Mouse (Mus musculus): ENCODE results near the gene Tbpl1.

The Tbpl1 gene

GRCm38 (mm10) chr10:22731272-22732093 lies at the start of gene Tbpl1:
Gene Tbpl1 (minus strand): TSS chr10:22731938.
- peak; percentile 88 to 91 for DNase-seq (ENCODE audit: low read depth in 1 of 2, low spot score in 2 of 2)

GRCm38 (mm10) chr10:22781466-22781865 lies 49.7 kb upstream of the Tbpl1 start:
- DNase-seq (ENCODE audit: low read depth in 1 of 2, low spot score in 2 of 2) = no peak

- DNase-seq (ENCODE audit: low read depth in 1 of 2, low spot score in 2 of 2) = no peak
These were observed 46.2 kb upstream of the Tbpl1 start for GRCm38 (mm10) chr10:22777939-22778338.

GRCm38 (mm10) chr10:22776007-22776698 lies 44.4 kb upstream of the Tbpl1 start:
- no peak for DNase-seq (ENCODE audit: low read depth in 1 of 2, low spot score in 2 of 2)

GRCm38 (mm10) chr10:22775456-22775855 lies 43.7 kb upstream of the Tbpl1 start:
- DNase-seq (ENCODE audit: low read depth in 1 of 2, low spot score in 2 of 2) = no peak

GRCm38 (mm10) chr10:22774626-22775025 lies 42.9 kb upstream of the Tbpl1 start:
- no peak for DNase-seq (ENCODE audit: low read depth in 1 of 2, low spot score in 2 of 2)

GRCm38 (mm10) chr10:22754240-22754639 lies 22.5 kb upstream of the Tbpl1 start:
- DNase-seq (ENCODE audit: low read depth in 1 of 2, low spot score in 2 of 2) = no peak

GRCm38 (mm10) chr10:22751175-22751682 lies 19.5 kb upstream of the Tbpl1 start:
- DNase-seq (ENCODE audit: low read depth in 1 of 2, low spot score in 2 of 2) = no peak

- no peak for DNase-seq (ENCODE audit: low read depth in 1 of 2, low spot score in 2 of 2)
These were observed 14.9 kb upstream of the Tbpl1 start for GRCm38 (mm10) chr10:22746334-22747322.

GRCm38 (mm10) chr10:22745922-22746321 lies 14.2 kb upstream of the Tbpl1 start:
- no peak for DNase-seq (ENCODE audit: low read depth in 1 of 2, low spot score in 2 of 2)

GRCm38 (mm10) chr10:22732181-22732580 lies 443 bp upstream of the Tbpl1 start:
- peak in 1 of 2 experiments; percentile 21 for DNase-seq (ENCODE audit: low read depth in 1 of 2, low spot score in 2 of 2)

GRCm38 (mm10) chr10:22730992-22731271 lies 806 bp downstream of the Tbpl1 start:
- DNase-seq (ENCODE audit: low read depth in 1 of 2, low spot score in 2 of 2) = no peak

- no peak for DNase-seq (ENCODE audit: low read depth in 1 of 2, low spot score in 2 of 2)
These were observed 1.3 kb downstream of the Tbpl1 start for GRCm38 (mm10) chr10:22730266-22730991.

GRCm38 (mm10) chr10:22728257-22728656 lies 3.5 kb downstream of the Tbpl1 start:
- no peak for DNase-seq (ENCODE audit: low read depth in 1 of 2, low spot score in 2 of 2)

- DNase-seq (ENCODE audit: low read depth in 1 of 2, low spot score in 2 of 2) = no peak
These were observed 5.4 kb downstream of the Tbpl1 start for GRCm38 (mm10) chr10:22726295-22726694.

GRCm38 (mm10) chr10:22725166-22725565 lies 6.6 kb downstream of the Tbpl1 start:
- DNase-seq (ENCODE audit: low read depth in 1 of 2, low spot score in 2 of 2) = no peak

GRCm38 (mm10) chr10:22720781-22721529 lies 10.8 kb downstream of the Tbpl1 start:
- no peak for DNase-seq (ENCODE audit: low read depth in 1 of 2, low spot score in 2 of 2)

GRCm38 (mm10) chr10:22718475-22718874 lies 13.3 kb downstream of the Tbpl1 start:
- no peak for DNase-seq (ENCODE audit: low read depth in 1 of 2, low spot score in 2 of 2)

- DNase-seq (ENCODE audit: low read depth in 1 of 2, low spot score in 2 of 2) = no peak
These were observed 17.2 kb downstream of the Tbpl1 start for GRCm38 (mm10) chr10:22714520-22714919.

GRCm38 (mm10) chr10:22712955-22713354 lies 18.8 kb downstream of the Tbpl1 start:
- no peak for DNase-seq (ENCODE audit: low read depth in 1 of 2, low spot score in 2 of 2)
